Mouse (Mus musculus) hematopoietic multipotent progenitor cell, adult 10-12 weeks (in vitro differentiated cells): ENCODE measurements around the gene Ms4a1. TPM values are rescaled to one million over a fixed set of nuclear protein-coding genes. Genes with fewer than 3 reads are reported as not detected.

Experiments
- polyA plus RNA-seq: library from polyadenylated mRNA; stranded (reverse); fragments of >175 nt; gene quantifications from 2 replicates; pipeline ENCODE4 v1.2.3, GENCODE M21; 2012; ENCODE audit warnings: low replicate concordance

Gene Ms4a1
- polyA plus RNA-seq, result 12.1 and 66.2 TPM in 2 replicates

DNA sequence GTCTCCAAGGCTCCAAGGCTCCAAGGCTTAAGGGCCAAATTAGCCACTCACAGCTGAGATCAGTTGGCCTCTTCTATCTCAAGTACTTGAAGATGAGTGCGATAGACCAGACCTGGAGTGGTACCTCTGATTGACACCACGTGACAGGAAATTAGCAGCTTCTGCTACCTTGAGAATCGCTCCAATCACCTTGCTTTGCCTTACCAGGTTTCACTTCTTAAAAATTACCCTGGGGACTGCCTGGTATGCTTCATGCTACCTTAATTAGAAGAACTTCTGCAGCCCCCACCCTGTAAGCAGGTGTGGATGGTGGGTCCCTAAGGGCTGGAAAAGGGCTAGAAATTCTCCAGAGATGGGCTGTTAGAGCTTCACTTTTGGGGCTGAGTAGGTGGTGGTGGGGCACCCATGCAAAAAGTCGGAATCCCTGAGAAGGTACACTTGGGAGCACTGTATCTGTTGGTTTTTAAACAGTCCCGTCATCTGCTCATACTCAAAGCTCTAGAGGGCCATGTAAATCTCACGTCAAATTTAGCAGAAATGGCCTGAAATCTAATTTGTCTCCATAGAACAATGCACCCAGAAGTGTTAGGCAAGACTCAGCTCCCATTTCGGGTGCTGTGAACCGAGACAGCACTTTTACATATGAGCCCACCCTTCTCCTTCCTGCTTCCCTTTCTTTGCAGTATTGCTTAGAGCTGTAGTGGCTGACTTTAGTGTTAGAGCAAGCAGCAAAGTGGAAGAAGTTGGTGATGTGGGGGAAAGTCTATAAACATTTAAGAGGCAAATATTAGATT lies at the start of gene Ms4a1:
Gene Ms4a1 (minus strand): TSS at position 190 of the 794 bp plus-strand sequence.

DNA sequence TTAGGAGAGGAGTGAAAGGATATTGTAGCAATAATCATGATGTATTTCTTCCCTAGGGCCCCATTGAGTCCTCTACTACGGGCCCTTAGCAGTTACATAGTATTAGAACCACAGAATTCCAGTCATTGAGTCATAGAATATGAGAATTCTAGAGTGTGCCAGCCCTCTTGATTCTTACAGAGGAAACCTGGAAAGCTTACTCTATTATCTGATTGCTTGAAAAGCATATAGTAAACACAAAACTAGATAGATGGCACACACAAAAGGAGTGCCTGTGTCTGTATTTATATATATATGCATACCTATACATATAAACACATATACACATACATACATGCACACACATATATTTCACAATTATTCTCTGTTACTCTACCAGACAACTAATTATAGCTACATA lies 48.3 kb upstream of the Ms4a1 start, which contains the start of gene Ms4a14:
Gene Ms4a14 (minus strand): TSS at position 101 of the 400 bp plus-strand sequence.

GRCm38 (mm10) chr19:11283773-11284172 lies 17.7 kb upstream of the Ms4a1 start, which contains the start of gene Ms4a5:
Gene Ms4a5 (minus strand): TSS chr19:11283873.

DNA sequence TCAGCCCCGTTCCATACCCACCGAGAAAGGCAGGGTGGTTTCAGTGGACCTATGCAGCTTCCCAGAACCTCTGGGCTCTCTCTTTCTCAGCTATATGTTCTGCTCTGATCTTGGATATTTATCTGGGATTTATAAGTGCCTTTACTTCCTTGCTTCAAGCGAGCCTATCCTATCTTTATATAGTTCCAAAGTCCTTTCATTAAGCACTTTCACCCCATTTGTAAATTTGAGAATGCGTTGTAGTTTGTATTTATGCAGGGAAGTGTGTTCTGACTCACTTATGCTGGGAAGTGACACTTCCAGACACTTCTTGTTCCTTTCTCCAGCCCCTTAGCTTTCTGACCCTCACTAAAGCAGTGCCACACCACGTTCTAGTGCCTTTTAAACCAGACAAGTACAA lies 33.7 kb downstream of the Ms4a1 start, which contains the start of gene Ms4a12:
Gene Ms4a12 (minus strand): TSS at position 101 of the 400 bp plus-strand sequence.

Other genes with a start within 250 kb of the Ms4a1 start
- gene Ms4a18, start 248.2 kb downstream of the Ms4a1 start, polyA plus RNA-seq, result not detected in 2 replicates
- gene Ms4a8a, start 185.1 kb downstream of the Ms4a1 start, polyA plus RNA-seq, result 0.25 and 0.67 TPM in 2 replicates
- not detected in 2 replicates for gene 1700017D01Rik, start 135.4 kb downstream of the Ms4a1 start, polyA plus RNA-seq
- not detected in 2 replicates for gene 1700025F22Rik, start 100.9 kb downstream of the Ms4a1 start, polyA plus RNA-seq
- gene Ms4a13, start 69.5 kb downstream of the Ms4a1 start, polyA plus RNA-seq, result not detected in 2 replicates
- not detected in 2 replicates for gene Ms4a12, start 33.8 kb downstream of the Ms4a1 start, polyA plus RNA-seq
- not detected in 2 replicates for gene Ms4a5, start 17.6 kb upstream of the Ms4a1 start, polyA plus RNA-seq
- 0.03 and 0.04 TPM in 2 replicates for gene Ms4a14, start 48.2 kb upstream of the Ms4a1 start, polyA plus RNA-seq
- 0.53 and 3.8 TPM in 2 replicates for gene Ms4a7, start 69.9 kb upstream of the Ms4a1 start, polyA plus RNA-seq
- 0.63 and 0.94 TPM in 2 replicates for gene Ms4a4a, start 109.3 kb upstream of the Ms4a1 start, polyA plus RNA-seq
- 2.2 and 13.7 TPM in 2 replicates for gene Ms4a4c, start 138.5 kb upstream of the Ms4a1 start, polyA plus RNA-seq
- gene Ms4a4b, start 177.3 kb upstream of the Ms4a1 start, polyA plus RNA-seq, result 75.3 and 75.9 TPM in 2 replicates
- gene Ms4a6c, start 203.1 kb upstream of the Ms4a1 start, polyA plus RNA-seq, result 5.7 and 8.1 TPM in 2 replicates
- gene Gm8369, start 219.7 kb upstream of the Ms4a1 start, polyA plus RNA-seq, result 1.1 and 8.0 TPM in 2 replicates